Mouse (Mus musculus) ovary, postnatal 10 days (tissue): ENCODE results near the gene Mad2l1.
A peak's percentile ranks its signal among the peaks of the same experiment; 100 is the strongest.

Experiments used
- DNase-seq: peaks from one replicate; pipeline ENCODE4 v3.0.0; 2022; ENCODE audit warnings: low spot score

Gene Mad2l1

DNA sequence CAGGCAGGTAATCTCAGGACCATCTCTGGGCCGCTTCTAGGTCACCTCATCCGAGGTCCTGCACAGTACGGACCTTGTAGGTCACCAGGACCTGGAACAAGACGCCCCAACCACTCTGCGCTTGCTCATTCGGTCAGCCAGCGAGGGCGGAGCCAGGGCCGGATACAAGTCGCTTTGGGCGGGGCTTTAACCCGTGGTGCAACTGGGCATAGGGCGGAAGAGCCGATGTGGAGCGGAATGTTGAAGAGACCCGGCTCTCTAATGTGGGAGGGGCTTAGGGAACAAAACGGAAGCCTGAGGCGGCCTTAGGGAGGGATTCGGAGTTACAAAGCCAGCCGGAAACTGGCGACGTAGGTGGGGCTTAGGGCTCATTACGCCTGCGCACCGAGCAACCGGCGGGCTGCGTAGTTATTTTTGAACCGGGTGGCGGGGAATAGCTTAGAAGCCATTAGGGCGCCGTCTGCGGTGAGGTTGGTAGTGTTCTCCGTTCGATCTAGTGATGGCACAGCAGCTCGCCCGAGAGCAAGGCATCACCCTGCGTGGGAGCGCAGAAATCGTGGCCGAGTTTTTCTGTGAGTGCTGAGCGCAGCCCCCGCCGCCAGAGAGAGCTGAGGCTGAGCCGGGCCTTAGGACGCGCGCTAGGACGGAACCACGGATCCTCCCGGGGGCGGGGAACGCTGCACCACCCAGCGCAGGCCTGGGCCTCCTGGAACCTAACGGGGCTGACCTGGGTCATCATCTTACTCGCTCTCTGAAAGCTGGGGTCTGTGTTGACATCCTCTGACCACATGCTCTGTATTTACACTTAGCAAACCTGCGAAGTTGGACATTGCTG, at the start of gene Mad2l1:
Gene Mad2l1, plus strand, starts transcription at position 363 of the 835 bp plus-strand sequence.
- peak; percentile 82 for DNase-seq

DNA sequence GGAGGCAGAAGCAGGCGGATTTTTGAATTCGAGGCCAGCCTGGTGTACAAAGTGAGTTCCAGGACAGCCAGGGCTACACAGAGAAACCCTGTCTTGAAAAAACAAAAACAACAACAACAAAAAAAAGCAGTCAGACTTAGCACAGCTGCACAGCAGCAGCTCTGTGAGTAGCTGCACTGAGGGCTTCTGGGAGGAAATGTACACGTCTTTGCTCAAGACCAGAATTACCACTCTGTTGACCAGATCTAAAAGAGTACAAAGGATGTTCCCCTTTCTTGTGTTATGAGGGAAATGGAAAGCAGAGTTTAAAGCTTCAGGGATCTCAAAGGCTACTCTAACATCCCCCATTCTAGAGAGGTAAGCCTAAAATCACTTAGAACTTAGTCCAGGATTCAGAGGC, 41.5 kb upstream of the Mad2l1 start:
- no peak for DNase-seq

DNA sequence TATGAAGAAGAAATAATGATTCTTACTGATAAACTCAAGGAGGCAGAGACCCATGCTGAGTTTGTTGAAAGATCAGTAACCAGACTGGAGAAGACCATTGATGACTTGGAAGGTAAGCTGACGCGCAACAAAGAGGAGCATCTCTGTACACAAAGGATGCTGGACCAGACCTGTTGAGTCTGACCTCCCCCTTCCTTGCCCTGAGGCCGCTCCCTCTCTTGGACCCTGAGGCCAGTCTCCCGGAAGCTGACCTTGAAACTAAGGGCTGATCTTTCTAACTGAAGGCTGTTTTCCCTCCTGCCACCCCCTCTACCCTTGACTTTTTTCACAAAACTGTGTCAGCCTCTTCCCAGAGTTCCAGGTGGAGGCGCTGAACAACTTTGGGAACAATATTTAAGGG, 18.8 kb upstream of the Mad2l1 start:
- DNase-seq = no peak

DNA sequence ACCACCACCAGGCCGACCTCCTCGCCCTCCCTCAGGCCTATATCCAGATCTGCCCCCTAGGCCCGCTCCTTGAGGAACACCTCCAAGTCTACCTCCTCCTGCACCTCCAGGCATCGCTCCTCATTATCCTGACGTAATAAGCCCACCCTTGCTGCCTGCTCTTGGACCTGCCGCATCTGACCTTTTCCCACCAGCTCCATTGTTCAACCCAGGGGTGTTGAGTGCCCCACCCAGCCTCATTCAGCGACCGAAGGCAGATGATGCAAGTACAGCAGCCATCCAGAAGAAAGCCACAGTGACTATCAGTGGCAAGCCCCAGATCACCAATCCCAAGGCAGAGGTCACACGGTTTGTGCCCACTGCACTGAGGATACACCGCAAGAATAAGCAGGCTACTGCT, 6.8 kb upstream of the Mad2l1 start:
- no peak for DNase-seq

DNA sequence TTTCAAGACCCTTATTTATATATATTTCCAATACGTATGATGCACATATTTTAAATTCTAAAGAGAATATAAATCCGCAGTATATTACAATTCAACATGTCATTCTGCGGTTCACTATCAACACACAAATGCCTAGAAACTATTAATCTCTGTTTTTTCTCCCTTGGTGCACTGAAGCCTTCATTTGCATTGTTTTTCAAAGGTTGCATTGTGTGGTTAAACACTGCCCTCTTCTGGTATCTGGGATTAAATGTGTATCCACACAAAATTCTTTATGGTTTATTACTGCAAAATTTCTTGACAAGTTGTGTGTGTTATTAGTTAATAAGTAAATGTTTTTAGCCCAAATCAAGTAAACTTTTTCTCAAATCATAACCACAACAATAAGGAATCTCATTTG, 1.9 kb upstream of the Mad2l1 start:
- no peak for DNase-seq

DNA sequence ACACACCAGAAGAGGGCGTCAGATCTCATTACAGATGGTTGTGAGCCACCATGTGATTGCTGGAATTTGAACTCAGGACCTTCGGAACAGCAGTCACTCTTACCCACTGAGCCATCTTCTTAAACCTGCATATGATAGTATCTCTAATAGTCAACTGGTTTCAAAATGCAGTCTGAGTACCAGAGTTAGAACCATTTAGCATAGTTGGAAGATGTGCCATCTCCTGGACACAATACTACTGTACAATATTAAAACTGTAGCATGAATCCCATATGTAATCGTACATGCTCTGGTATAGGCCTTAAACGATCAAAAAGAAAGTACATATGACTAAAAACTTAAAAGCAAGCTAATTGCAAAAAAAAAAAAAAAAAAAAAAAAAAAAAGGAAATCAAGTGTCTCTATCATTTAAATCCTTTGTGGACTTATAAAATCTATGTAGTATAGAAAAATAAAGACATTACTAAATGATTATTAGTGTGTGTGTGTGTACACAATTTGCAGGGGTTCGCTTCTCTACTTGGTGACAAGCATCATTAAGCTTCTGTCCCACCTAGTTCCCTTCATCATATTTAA, 736 bp upstream of the Mad2l1 start:
- no peak for DNase-seq

DNA sequence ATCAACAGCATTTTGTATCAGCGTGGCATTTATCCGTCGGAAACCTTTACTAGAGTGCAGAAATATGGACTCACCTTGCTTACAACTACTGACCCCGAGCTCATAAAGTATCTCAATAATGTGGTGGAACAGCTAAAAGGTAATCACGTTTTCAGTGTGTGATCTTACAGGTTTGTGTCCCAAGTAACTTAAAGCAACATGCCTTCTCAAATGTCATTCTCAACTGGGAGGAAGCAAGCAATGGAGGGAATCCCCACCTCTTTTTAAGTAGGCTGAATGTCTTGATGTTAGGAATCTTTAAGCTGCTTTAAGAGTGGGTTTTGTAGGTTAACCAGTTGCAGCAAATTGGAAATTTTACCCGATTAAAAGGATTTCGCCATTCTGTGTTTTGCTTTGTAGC, 776 bp downstream of the Mad2l1 start:
- no peak for DNase-seq

DNA sequence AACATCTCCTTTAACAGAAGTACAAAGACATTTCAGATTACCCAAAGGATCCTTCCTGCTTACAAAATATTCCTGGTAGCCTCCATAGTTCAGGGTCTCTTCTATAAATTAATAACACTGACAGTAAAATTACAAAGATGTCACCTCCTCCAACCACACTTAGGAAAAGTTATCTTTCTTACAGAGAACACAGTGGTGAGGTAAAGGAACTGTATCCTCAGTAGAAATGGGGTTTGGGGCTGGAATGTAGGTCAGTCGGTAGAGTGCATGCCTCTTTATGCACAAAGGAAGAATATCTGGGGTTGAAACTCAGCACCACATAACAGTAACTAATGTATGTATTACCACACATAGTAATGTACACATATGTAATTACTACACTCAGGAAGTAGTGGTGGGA, 24.8 kb downstream of the Mad2l1 start, which contains the start of gene Vmn1r32:
Gene Vmn1r32, minus strand, starts transcription at position 101 of the 400 bp plus-strand sequence.
- no peak for DNase-seq

DNA sequence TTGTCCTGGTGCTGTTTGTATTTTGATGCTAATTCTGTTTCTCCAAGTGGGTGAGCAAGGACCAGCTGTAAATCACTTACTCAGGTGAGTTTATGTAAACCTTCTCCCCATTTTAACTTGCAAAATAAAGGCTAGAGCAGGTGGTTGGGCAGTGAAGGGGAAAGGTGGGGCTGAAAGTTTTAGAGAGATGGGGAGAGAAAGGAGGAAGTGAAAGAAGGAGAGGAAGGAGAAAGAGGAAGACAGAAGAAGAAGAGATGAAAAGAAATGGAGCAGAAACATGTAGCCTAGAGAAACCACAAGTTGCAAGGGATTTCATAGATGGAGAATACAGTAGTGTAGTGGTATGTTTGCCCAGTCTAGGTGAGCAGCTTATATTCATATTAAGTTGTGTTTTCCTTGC, 60.6 kb downstream of the Mad2l1 start:
- no peak for DNase-seq
